Mouse (Mus musculus): ENCODE results near the gene Rbak.
"Not testable (repeated sequence)": the region's sequence is repeated elsewhere in the genome, so short reads cannot be mapped to it uniquely, and the experiment has no call there.

Gene Rbak

DNA sequence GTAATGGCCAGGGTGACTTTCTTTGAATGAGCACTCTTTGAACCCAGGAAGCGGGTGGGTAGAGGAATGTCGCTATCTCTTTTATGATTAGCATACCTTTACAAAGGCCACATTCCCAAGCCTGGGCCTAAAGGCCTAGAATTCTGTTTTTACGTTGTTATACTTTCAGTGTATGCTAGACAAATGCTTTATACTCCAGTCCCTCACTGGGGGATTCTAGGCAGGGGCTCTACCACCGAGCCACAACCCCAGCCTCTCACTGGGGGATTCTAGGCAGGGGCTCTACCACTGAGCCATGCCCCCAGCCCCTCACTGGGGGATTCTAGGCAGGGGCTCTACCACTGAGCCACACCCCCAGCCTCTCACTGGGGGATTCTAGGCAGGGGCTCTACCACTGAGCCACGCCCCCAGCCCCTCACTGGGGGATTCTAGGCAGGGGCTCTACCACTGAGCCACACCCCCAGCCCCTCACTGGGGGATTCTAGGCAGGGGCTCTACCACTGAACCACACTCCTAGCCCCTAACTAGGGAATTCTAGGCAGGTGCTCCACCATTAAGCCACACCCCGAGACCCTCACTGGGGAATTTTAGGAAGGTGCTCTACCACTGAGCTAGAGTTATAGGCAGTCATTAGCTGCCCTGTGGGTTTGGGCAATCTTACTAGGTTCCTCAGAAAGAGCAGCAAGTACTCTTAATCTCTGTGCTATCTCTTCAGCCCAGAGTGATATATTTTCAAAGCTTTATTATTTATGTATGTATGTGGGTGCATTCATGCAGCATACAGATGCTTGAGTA is 46.2 kb downstream of the Rbak start:
- not testable (repeated sequence) for DNase-seq (ENCODE audit: low read depth)

DNA sequence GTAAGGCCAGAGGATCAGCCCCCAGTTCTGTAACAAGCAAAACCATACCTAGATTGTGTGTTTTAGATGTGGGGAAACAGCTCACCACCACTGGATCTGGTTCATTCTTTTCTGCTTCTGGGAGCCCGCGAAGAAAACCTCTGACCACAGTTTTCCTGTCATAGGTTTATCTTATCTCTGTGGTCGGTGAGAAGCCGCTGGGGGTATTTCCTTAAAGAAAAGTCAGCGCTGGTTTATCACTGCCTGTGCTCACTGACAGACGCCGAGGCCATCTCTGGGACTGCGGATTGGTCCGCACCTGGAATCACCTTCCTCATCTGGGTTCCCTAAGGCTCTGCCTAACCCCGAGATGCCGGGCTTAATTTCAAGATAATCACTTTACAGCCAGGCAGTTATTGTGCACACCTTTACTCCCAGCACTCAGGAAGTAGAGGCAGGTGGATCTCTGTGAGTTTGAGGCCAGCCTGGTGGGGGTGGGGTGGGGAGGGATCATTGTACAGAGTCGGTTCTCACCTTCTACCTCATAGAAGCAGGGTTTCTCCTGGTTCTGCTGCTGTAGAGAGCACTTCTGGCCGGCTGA is 47.5 kb downstream of the Rbak start:
- no peak for DNase-seq (ENCODE audit: low read depth)

DNA sequence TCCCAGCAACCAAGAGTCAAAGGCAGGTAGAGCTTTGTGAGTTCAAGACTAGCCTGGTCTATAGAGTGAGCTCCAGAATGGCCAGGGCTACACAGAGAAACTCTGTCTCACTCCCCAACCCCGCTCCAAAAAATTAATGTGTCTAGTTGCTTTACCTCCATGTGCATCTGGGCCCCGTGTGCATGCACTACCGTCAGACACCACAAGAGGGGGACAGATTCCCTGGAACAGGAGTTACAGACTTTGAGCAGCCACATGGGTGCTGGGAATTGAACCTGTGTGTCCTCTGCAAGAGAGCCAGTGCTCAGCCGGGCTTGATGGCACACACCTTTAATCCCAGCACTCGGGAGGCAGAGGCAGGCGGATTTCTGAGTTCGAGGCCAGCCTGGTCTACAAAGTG is 50.2 kb downstream of the Rbak start:
- DNase-seq (ENCODE audit: low read depth) = peak; percentile 27

DNA sequence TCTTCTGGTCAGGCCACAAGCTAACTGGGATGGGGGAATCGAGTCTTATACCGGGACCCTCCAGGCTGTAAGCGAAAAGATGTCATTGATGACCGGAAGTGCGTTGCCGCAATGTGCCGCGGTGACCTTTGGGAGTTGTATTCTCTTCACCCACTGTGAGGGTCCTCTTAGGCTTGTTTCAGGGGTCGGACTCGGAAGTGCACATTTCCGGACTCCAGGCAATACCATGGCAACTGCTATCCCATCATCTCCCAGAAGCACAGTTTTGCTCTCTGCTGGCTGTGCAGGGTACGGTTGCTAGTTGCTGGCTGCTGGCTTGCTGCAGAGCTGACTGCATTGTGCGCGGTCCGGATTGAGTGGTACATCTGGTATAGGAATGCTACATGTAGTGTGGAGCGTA is 51.5 kb downstream of the Rbak start:
- no peak for DNase-seq (ENCODE audit: low read depth)

DNA sequence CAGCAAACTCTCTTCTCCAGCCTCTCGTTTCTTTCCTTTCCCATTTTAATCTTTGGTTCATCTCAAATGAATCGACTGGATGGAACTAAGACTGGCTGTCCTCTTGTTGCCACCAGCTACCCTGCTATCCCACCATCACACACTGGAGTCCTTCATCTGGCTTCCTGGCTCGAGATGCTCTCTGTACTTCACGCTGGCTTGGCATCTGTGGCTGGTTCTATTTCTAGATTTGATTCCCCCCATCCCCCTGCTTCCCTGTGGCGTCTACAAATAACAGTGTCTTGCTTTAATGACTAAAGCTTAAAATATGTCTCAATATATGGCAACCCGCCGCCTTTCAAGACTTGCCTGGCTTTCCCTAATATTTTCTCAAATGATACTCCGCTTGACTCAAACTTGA is 52.7 kb downstream of the Rbak start:
- DNase-seq (ENCODE audit: low read depth) = peak; percentile 27

DNA sequence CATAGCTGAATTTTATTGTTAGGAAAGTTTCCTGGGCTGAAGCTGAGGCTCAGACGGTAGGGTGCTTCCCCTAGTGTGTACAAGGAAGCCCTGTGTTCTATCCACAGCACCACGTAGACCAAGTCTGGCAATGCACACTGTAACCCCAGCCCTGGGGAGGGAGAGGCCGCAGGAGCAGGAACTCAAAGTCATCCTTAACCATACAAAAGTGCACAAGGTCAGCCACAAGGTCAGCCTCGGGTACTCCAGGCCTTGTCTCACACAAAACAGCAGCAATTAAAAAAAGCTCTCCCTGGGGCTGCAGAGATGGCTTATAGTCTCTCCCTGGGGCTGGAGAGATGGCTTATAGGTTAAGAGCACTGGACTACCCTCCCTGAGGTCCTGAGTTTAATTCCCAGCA is 53.7 kb downstream of the Rbak start:
- DNase-seq (ENCODE audit: low read depth) = no peak

DNA sequence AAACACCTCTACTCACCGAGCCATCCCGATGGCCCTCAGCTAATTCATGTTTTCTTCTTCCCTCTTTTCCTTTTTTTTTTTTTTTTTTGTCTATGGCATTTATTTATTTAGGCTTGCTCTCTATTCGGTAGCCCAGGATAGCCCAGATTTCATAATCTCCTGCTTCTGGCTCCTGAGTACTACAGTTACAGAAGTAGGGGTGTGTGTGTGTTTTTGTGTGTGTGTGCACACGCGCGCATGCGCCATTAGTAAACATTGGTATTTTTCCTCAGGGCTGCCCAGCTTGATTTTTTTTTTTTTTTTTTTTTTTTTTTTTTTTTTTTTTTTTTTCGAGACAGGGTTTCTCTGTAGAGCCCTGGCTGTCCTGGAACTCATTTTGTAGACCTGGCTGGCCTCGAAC is 54.5 kb downstream of the Rbak start:
- DNase-seq (ENCODE audit: low read depth) = no peak

DNA sequence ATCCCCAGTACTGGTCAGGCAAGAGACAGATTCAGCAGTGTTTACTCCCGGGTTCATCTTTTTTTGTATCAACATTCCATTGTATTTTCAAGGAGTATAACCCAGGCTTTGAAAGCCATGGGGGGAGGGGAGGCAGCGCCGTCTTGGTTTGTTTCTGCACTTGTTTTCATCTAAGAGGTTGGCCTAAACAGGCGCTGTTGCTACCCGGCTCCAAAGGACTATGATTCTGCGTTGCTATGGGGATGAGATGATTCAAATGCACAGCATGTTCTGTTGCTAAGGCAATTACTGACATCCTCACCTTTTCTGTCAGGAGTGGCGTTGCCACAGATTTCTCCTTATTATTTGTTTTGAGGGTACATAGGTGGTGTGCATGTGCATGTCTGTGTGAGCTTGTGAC is 55.0 kb downstream of the Rbak start:
- DNase-seq (ENCODE audit: low read depth) = no peak

DNA sequence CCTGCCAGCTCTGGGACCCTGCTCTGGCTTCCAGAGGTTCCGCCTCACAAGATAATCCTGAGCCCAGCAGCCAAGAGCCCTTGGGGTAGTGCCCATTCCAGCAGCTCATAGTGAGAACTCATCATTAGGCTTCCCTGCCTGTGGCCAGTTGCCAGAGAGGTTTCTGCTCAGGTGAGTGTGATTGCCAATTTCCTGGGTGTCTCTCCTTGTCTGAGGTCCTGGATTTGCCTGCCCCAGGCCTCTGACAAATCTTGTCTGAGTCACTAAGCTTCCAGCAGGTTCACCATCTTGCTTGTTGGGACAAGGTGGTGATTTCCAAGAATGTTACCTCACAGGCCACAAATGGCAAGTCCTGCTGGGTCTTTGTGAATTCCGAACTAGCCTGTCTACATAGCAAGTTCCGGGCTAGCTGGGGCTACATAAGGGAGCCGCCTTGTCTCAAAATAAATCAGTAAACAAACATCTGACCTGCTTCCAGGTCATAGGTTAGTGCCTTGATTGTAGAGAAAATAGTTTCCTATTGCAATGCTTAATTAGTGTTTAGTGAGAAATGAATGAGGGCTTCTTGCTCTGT is 55.7 kb downstream of the Rbak start:
- DNase-seq (ENCODE audit: low read depth) = no peak

DNA sequence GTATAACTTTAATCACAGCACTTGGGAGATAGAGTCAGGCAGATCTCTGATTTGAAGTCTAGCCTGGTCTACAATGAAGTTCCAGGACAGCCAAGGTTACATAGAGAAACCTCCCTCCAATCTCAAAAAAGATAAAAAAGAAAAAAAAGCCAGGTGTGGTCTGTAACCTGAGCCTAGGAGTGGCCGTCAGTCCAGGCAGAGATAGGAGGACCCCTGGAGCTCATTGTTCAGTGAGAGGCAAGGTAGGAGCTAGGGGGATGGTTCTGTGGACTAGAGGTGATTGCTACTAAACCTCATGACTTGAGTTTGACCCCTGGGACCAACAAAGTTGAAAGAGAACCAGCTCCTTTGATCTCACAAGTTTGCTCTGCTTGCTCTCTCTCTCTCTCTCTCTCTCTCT is 57.9 kb downstream of the Rbak start:
- DNase-seq (ENCODE audit: low read depth) = no peak
